8 mouse cellular contexts compared by ENCODE assay signal in the genomic region with DNA sequence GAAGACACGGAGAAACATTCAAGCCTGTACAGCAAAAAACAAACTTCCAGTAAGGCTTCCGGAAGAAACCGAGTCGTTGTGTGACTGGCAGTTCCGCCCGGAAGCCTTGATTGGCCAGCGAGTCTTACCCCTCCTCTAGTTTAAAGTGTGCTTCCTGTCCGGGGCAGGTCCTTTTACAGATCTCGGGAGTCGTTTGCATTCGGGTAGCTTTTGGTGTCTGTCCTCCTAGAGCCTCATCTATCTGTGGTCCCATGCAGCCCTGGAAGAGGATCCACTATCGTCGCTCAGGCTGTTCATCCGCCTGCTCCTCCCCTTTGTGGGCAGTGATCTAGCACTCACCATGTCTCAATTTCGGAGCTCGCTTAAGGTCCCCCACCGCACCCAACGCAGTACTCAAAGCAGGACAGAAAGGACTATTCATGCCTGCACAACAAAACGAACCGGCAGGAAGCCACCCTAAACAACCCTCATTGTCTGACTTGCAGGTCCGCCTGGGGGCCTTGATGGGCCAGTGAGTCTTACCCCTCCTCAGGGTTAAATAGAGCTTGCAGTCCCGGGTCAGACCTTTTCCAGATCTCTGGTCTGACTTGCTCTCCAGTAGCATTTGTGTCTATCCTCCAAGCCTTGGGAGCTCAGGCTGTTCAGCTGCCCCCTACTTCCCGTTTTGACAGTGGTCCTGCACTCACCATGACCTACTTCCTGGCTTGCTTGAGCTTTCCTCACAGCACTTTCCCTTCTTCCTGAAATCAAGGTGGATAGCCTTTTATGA. TPM values are rescaled to one million over a fixed set of nuclear protein-coding genes. Genes with fewer than 3 reads are reported as not detected.
DNase-seq lines count a peak whose midpoint lies in the region; ATAC-seq and TF ChIP-seq lines count a peak whose summit lies in the region.

A gene (minus strand): TSS at position 82 of the 769 bp plus-strand sequence.

- intact Hi-C loops in heart, postnatal 10 days (cut with DNase I): loop anchor here (10.0 kb wide), 1 partner anchor 149 kb away; no protein-coding TSS in a partner anchor

- H3K27ac ChIP-seq in ES-Bruce4 (ENCODE audit: insufficient read depth, low read length): peak within 1 kb of the TSS; percentile 92
- peak within 1 kb of the TSS; percentile 83 for H3K27ac ChIP-seq in forebrain, embryonic 13.5 days
- H3K27ac ChIP-seq in liver, postnatal 0 days (ENCODE audit: low read depth): peak within 1 kb of the TSS; percentile 97
- peak within 1 kb of the TSS; percentile 82 for H3K27ac ChIP-seq in neural tube, embryonic 14.5 days (ENCODE audit: low read depth, low read length)

- TF ChIP-seq POLR2A in ES-Bruce4 (IDR thresholded peaks at IDR 0.05; ENCODE audit: insufficient read depth, low read length): peak; percentile 39

- no peaks in the 10 kb centered on the region for H3K36me3 ChIP-seq in ES-Bruce4 (ENCODE audit: control insufficient read depth, insufficient read depth, low read length, poor library complexity, severe bottlenecking)
- H3K36me3 ChIP-seq in forebrain, embryonic 13.5 days (ENCODE audit: poor library complexity, severe bottlenecking): no peaks in the 10 kb centered on the region
- no peaks in the 10 kb centered on the region for H3K36me3 ChIP-seq in liver, postnatal 0 days (replicated peaks; ENCODE audit: insufficient read depth, low read length)
- no peaks in the 10 kb centered on the region for H3K36me3 ChIP-seq in neural tube, embryonic 14.5 days (ENCODE audit: control insufficient read depth, insufficient read depth, low read length)

- peak within 1 kb of the TSS; percentile 43 for H3K9ac ChIP-seq in ES-Bruce4 (ENCODE audit: low read depth, poor library complexity, severe bottlenecking)
- peak within 1 kb of the TSS; percentile 84 for H3K9ac ChIP-seq in forebrain, embryonic 13.5 days
- H3K9ac ChIP-seq in liver, postnatal 0 days (replicated peaks): peak within 1 kb of the TSS; percentile 74
- peak within 1 kb of the TSS; percentile 82 for H3K9ac ChIP-seq in neural tube, embryonic 14.5 days (replicated peaks; ENCODE audit: low read depth, low read length)

- under 1% methylated on average over 23 of the region's 23 CpGs for WGBS in forebrain, embryonic 13.5 days
- WGBS in large intestine, adult 2 months: under 1% methylated on average over 23 of the region's 23 CpGs
- under 1% methylated on average over 23 of the region's 23 CpGs for whole genome bisulfite sequencing in liver, postnatal 0 days (ENCODE audit: insufficient replicate concordance)
- 0% methylated on average over 23 of the region's 23 CpGs for WGBS in neural tube, embryonic 14.5 days

- 0 out of 2 replicates have a peak, but pooled peaks have one; percentile 27 for TF ChIP-seq EP300 in ES-Bruce4 (IDR thresholded peaks at IDR 0.05; ENCODE audit: insufficient read depth, low read depth, low read length)
- peak; percentile 47; the same call in 1 of the 2 replicates for TF ChIP-seq EP300 in liver, postnatal 0 days (IDR thresholded peaks at IDR 0.05; ENCODE audit: low read depth)

- peak within 1 kb of the TSS; percentile 98 for H3K4me3 ChIP-seq in ES-Bruce4 (ENCODE audit: low read depth, low read length)
- peak within 1 kb of the TSS; percentile 65 for H3K4me3 ChIP-seq in forebrain, embryonic 13.5 days
- peak within 1 kb of the TSS; percentile 69 for H3K4me3 ChIP-seq in liver, postnatal 0 days (ENCODE audit: low read depth, low read length)
- H3K4me3 ChIP-seq in neural tube, embryonic 14.5 days (ENCODE audit: low read depth, low read length): peak within 1 kb of the TSS; percentile 57

- no peak for TF ChIP-seq CTCF in ES-Bruce4 (IDR thresholded peaks at IDR 0.05; ENCODE audit: low read depth, low read length)
- no peak for TF ChIP-seq CTCF in liver, postnatal 0 days (IDR thresholded peaks at IDR 0.05; ENCODE audit: low read depth)

- ATAC-seq in cerebellum, adult (ENCODE audit: insufficient number of reproducible peaks, low FRiP score, low TSS enrichment): peak; percentile 99
- ATAC-seq in forebrain, embryonic 13.5 days: peak; percentile 99
- peak; percentile 97 for ATAC-seq in liver, postnatal 0 days
- ATAC-seq in neural tube, embryonic 14.5 days (ENCODE audit: low read depth): peak; percentile 99

- peak within 1 kb of the TSS; percentile 91 for H3K4me2 ChIP-seq in forebrain, embryonic 13.5 days
- peak within 1 kb of the TSS; percentile 97 for H3K4me2 ChIP-seq in liver, postnatal 0 days (ENCODE audit: low read depth, low read length)
- H3K4me2 ChIP-seq in neural tube, embryonic 14.5 days (ENCODE audit: low read depth, low read length): peak within 1 kb of the TSS; percentile 87

- peak; percentile 82 to 83 for DNase-seq in heart, postnatal 10 days
- DNase-seq in large intestine, adult 2 months (ENCODE audit: low read depth, low spot score): peak; percentile 64
- DNase-seq in liver, postnatal 0 days: peak; percentile 83
- peak; percentile 64 for DNase-seq in testis, postnatal 10 days (ENCODE audit: low spot score)

- no peaks in the 10 kb centered on the region for H3K4me1 ChIP-seq in ES-Bruce4 (ENCODE audit: control insufficient read depth, insufficient read depth, low read length)
- H3K4me1 ChIP-seq in forebrain, embryonic 13.5 days: peaks cover 7% of the 10 kb centered on the region; the same call in 1 of the 2 replicates
- H3K4me1 ChIP-seq in liver, postnatal 0 days (ENCODE audit: insufficient read depth): peaks cover 12% of the 10 kb centered on the region
- no peaks in the 10 kb centered on the region for H3K4me1 ChIP-seq in neural tube, embryonic 14.5 days (ENCODE audit: control insufficient read depth, insufficient read depth, low read length)

- H3K9me3 ChIP-seq in ES-Bruce4 (replicated peaks; ENCODE audit: control insufficient read depth, insufficient read depth, low read length, poor library complexity, severe bottlenecking): no peaks in the 10 kb centered on the region
- no peaks in the 10 kb centered on the region for H3K9me3 ChIP-seq in forebrain, embryonic 13.5 days (replicated peaks)
- no peaks in the 10 kb centered on the region for H3K9me3 ChIP-seq in liver, postnatal 0 days (ENCODE audit: low read length)
- no peaks in the 10 kb centered on the region for H3K9me3 ChIP-seq in neural tube, embryonic 14.5 days (ENCODE audit: control insufficient read depth, low read length)

- no peaks in the 10 kb centered on the region for H3K27me3 ChIP-seq in ES-Bruce4 (ENCODE audit: control insufficient read depth, insufficient read depth, low read length, poor library complexity, severe bottlenecking)
- H3K27me3 ChIP-seq in forebrain, embryonic 13.5 days: no peaks in the 10 kb centered on the region
- H3K27me3 ChIP-seq in liver, postnatal 0 days (ENCODE audit: insufficient read depth, low read length): no peaks in the 10 kb centered on the region
- H3K27me3 ChIP-seq in neural tube, embryonic 14.5 days (ENCODE audit: control insufficient read depth, insufficient read depth, low read length): no peaks in the 10 kb centered on the region

RNA-seq across cellular contexts. Expression of the gene that starts here (rescaled TPM):
- 18.7 and 24.5 TPM in 2 replicates for polyA plus RNA-seq in ES-Bruce4 (2011; ENCODE audit: insufficient read depth, insufficient read length, low read depth, missing spikeins)
- polyA plus RNA-seq in forebrain, embryonic 13.5 days (2015; fragmentation: Nextera tagmentation; extraction: Ambion mirVana): 18.6 and 19.9 TPM in 2 replicates
- 1 to 10 TPM; 6.4 to 6.5 TPM for total RNA-seq in heart, postnatal 10 days (2021)
- polyA plus RNA-seq in large intestine, adult 2 months (2012; rRNA removed): 1.6 and 1.9 TPM in 2 replicates
- polyA plus RNA-seq in liver, postnatal 0 days (2015; fragmentation: Nextera tagmentation; extraction: Ambion mirVana): 7.7 and 8.0 TPM in 2 replicates
- 14.8 and 16.8 TPM in 2 replicates for polyA plus RNA-seq in neural tube, embryonic 14.5 days (2014; fragmentation: Nextera tagmentation; extraction: Ambion mirVana)

Comparison
In these comparisons a context has a peak if more than half of its experiments do, and no peak if none do; other contexts are left out.
1. Peak in every context shown above with its lines: DNase-seq, ATAC-seq, H3K4me3 ChIP-seq and H3K27ac ChIP-seq.